Mouse (Mus musculus) thymus, adult 2 months (tissue): ENCODE measurements around the gene Neurod4. TPM values are rescaled to one million over a fixed set of nuclear protein-coding genes. Genes with fewer than 3 reads are reported as not detected.

Experiments
- polyA plus RNA-seq: library from polyadenylated mRNA; depleted of rRNA; stranded (reverse); fragments of >200 nt; gene quantifications from 2 replicates; pipeline ENCODE4 v1.2.3, GENCODE M21; 2012; rRNA removed

Neurod4 gene
- polyA plus RNA-seq, 1 experiment = not detected

Other genes with a start within 250 kb of the Neurod4 start
- gene Olfr821, start 249.9 kb downstream of the Neurod4 start, polyA plus RNA-seq = not detected in 2 replicates
- not detected in 2 replicates for gene Olfr822, start 209.0 kb downstream of the Neurod4 start, polyA plus RNA-seq
- not detected in 2 replicates for gene Olfr823, start 164.9 kb downstream of the Neurod4 start, polyA plus RNA-seq
- not detected in 2 replicates for gene Olfr824, start 150.2 kb downstream of the Neurod4 start, polyA plus RNA-seq
- gene Olfr825, start 113.5 kb downstream of the Neurod4 start, polyA plus RNA-seq = not detected in 2 replicates
- not detected in 2 replicates for gene Olfr826, start 96.1 kb downstream of the Neurod4 start, polyA plus RNA-seq
- gene Olfr827, start 65.8 kb downstream of the Neurod4 start, polyA plus RNA-seq = not detected in 2 replicates
- gene Tespa1, start 42.6 kb upstream of the Neurod4 start, polyA plus RNA-seq = 68.1 and 72.4 TPM in 2 replicates
- gene Vmn2r84, start 114.1 kb upstream of the Neurod4 start, polyA plus RNA-seq = 0.01 TPM in 1 of 2 replicates, not detected in the other
- not detected in 2 replicates for gene Vmn2r85, start 149.5 kb upstream of the Neurod4 start, polyA plus RNA-seq
- gene Vmn2r86, start 175.8 kb upstream of the Neurod4 start, polyA plus RNA-seq = not detected in 2 replicates
- gene Vmn2r87, start 217.2 kb upstream of the Neurod4 start, polyA plus RNA-seq = not detected in 2 replicates